Comparison of ENCODE assay signal across 18 mouse cellular contexts in the genomic region with DNA sequence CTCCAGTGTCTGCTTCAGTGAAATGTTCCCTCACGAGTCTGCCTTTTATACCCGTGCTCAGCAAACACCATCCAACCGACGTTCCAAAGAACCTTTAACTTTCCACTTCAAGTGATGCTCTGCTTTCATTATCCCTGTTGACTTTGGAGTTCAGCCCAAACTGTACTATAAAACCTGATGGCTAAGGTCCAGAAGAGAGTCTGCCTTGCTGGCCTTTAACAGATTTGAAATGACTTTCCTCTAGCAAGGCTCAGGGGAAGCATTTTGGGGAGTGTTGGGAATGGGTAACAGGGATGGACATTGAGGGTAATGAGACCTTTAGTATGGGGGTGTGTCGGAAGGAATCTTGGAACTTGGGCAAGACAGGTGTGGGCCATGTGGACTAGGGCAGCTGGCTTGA. TPM values are rescaled to one million over a fixed set of nuclear protein-coding genes. Genes with fewer than 3 reads are reported as not detected.
"Had no signal": no experiment of that assay in that cellular context is flagged by ENCODE, and none has a peak within 500 bp of the region (broad histone marks: within the 10 kb centered on the region; RNA-seq: fewer than 3 reads in every experiment).

No protein-coding gene starts in this region.

- H3K27ac ChIP-seq: macrophage; midbrain, embryonic 13.5 days; midbrain, embryonic 15.5 days; neural tube, embryonic 12.5 days; stomach, embryonic 15.5 days; stomach, postnatal 0 days had no signal

- H3K9me3 ChIP-seq: midbrain, embryonic 13.5 days; midbrain, embryonic 15.5 days; neural tube, embryonic 12.5 days; stomach, embryonic 15.5 days had no signal

- H3K4me3 ChIP-seq: megakaryocyte, embryonic 14.5 days; midbrain, embryonic 13.5 days; midbrain, embryonic 15.5 days; neural tube, embryonic 12.5 days; stomach, embryonic 15.5 days had no signal

- ATAC-seq: midbrain, embryonic 13.5 days; midbrain, embryonic 15.5 days had no signal

- H3K9ac ChIP-seq: lung, embryonic 14.5 days; midbrain, embryonic 13.5 days; midbrain, embryonic 15.5 days; neural tube, embryonic 12.5 days; stomach, embryonic 15.5 days had no signal

- H3K4me1 ChIP-seq: midbrain, embryonic 15.5 days; stomach, embryonic 15.5 days had no signal

- DNase-seq: lung, adult 18-20 months; lung, embryonic 14.5 days; lung, postnatal 10 days; thymus, adult 2 months; thymus, postnatal 25 days; thymus, postnatal 4 days had no signal

- H3K36me3 ChIP-seq: midbrain, embryonic 13.5 days; midbrain, embryonic 15.5 days; neural tube, embryonic 12.5 days; stomach, embryonic 15.5 days had no signal

- H3K4me2 ChIP-seq: lung, embryonic 14.5 days; midbrain, embryonic 11.5 days; midbrain, embryonic 13.5 days; midbrain, embryonic 15.5 days; neural tube, embryonic 12.5 days; stomach, embryonic 15.5 days had no signal

- H3K27me3 ChIP-seq: midbrain, embryonic 13.5 days; midbrain, embryonic 15.5 days; neural tube, embryonic 12.5 days; stomach, embryonic 15.5 days had no signal

RNA-seq across cellular contexts. Expression of a gene that starts 11.1 kb away (rescaled TPM):
- polyA plus RNA-seq: midbrain, embryonic 11.5 days; midbrain, embryonic 15.5 days had no signal

RNA-seq across cellular contexts. Expression of a gene that starts 45.8 kb away (rescaled TPM):
- polyA plus RNA-seq: lung, embryonic 14.5 days; lung, embryonic 16.5 days; macrophage; midbrain, embryonic 11.5 days; midbrain, embryonic 13.5 days; midbrain, embryonic 15.5 days; midbrain, postnatal 0 days; neural tube, embryonic 12.5 days; spleen, adult 2 months; stomach, embryonic 15.5 days; stomach, postnatal 0 days; urinary bladder, adult 2 months had no signal
